Mouse (Mus musculus): ENCODE results near the gene Asb2. TPM values are rescaled to one million over a fixed set of nuclear protein-coding genes. Genes with fewer than 3 reads are reported as not detected.

The Asb2 gene
- total RNA-seq, 2 experiments from 2014 or later: 561 to 602 TPM

DNA sequence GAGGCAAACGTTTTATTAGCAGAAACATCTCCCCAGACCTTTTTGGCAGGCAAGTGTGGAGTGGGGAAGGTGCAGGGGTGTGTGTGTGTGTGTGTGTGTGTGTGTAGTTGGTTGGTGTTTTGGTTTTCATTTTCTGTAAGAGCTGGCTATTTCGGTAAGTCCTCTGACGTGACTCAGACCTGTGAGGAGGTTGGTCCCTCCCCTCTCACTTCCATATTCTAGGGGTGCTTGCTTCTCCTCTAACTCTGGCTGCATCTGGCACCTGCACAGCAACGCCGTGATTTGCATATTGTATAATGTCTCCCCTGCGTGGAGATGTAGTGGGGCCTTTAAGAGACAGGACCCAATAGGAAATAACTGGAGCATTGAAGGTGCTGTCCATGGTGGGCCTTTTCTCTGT, 82.8 kb downstream of the Asb2 start:
- no peak for DNase-seq

DNA sequence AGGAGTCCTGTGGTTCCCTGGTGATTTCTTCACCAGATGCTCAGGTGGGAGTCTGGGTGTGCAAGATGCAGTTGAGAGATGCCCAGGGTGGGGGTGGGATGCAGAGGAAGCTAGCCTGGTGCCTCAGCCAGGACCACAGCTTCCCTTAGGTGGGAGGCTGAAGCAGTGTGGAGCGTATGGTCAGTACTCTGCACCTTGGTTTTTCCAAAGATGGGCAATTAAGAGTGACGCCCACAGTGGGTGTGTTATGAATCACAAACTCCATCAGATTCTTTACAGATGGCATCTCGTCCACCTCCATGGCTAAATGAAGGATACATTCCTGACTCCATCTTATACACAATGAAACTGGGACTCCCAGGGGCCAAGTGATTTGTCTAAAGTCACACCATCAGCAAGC, 83.6 kb downstream of the Asb2 start:
- no peak for DNase-seq

Other genes with a start within 250 kb of the Asb2 start
- gene Prima1, start 113.9 kb downstream of the Asb2 start, total RNA-seq (2021): under 1 TPM in 1 of 2 experiments, not detected in 1; 0.40 TPM
- not detected for gene Fam181a, start 45.0 kb downstream of the Asb2 start, total RNA-seq (2021)
- gene Otub2, start 32.7 kb upstream of the Asb2 start, total RNA-seq (2021): 1 to 10 TPM; 3.4 to 3.9 TPM
- gene 9330161L09Rik, start 51.8 kb upstream of the Asb2 start, total RNA-seq (2021): 1 to 10 TPM; 1.2 to 1.6 TPM
- gene Ddx24, start 69.8 kb upstream of the Asb2 start, total RNA-seq (2021): 10 to 100 TPM; 88.3 to 91.5 TPM
- gene Ifi27, start 78.2 kb upstream of the Asb2 start, total RNA-seq (2021): 100 to 1,000 TPM in 1 of 2 experiments, 10 to 100 TPM in 1; 53.9 to 125 TPM
- 10 to 100 TPM; 48.4 to 73.7 TPM for gene Ifi27l2a, start 87.7 kb upstream of the Asb2 start, total RNA-seq (2021)
- not detected for gene Ifi27l2b, start 101.2 kb upstream of the Asb2 start, total RNA-seq (2021)
- gene Ppp4r4, start 176.3 kb upstream of the Asb2 start, total RNA-seq (2021): under 1 TPM; 0.31 to 0.32 TPM